Mouse (Mus musculus) heart, postnatal 0 days (tissue): ENCODE data around the gene Slc24a4. TPM values are rescaled to one million over a fixed set of nuclear protein-coding genes. Genes with fewer than 3 reads are reported as not detected.
A peak's percentile ranks its signal among the peaks of the same experiment; 100 is the strongest.

Source experiments
- ATAC-seq: fragments of 200-750 bp; cut with Nextera tagmentation; 2 replicates; pipeline ENCODE4 v1.8.0; 2017; ENCODE audit warnings: low read depth, moderate number of reproducible peaks, moderate library complexity; ENCODE audit not compliant: insufficient read depth
- DNase-seq: peaks from one replicate; pipeline ENCODE4 v3.0.0-alpha.2; 2016; ENCODE audit warnings: low spot score
- H3K27ac ChIP-seq: fragments of 300-500 bp; sonication (generic); 2 replicates; pipeline ENCODE4 v1.5.1; 2014; ENCODE audit warnings: low read depth, mild to moderate bottlenecking
- H3K27me3 ChIP-seq: fragments of 300-500 bp; sonication (generic); 2 replicates; pipeline ENCODE4 v1.6.1; 2014; ENCODE audit warnings: low read length, mixed read lengths; ENCODE audit not compliant: control insufficient read depth, insufficient read depth
- H3K36me3 ChIP-seq: fragments of 300-500 bp; sonication (generic); replicated peaks from 2 replicates; pipeline ENCODE4 v1.6.1; 2014; ENCODE audit warnings: low read length, mixed read lengths; ENCODE audit not compliant: control insufficient read depth, insufficient read depth
- H3K4me1 ChIP-seq: fragments of 300-500 bp; sonication (generic); 2 replicates; pipeline ENCODE4 v1.6.1; 2014; ENCODE audit warnings: antibody characterized with exemption; ENCODE audit not compliant: control insufficient read depth, insufficient read depth
- H3K4me2 ChIP-seq: fragments of 300-500 bp; sonication (generic); 2 replicates; pipeline ENCODE4 v1.6.1; 2014; ENCODE audit warnings: low read depth, mild to moderate bottlenecking, low read length, moderate library complexity
- H3K4me3 ChIP-seq: fragments of 300-500 bp; sonication (generic); 2 replicates; pipeline ENCODE4 v1.5.1; 2014; ENCODE audit warnings: low read depth, low read length
- H3K9ac ChIP-seq: fragments of 300-500 bp; sonication (generic); replicated peaks from 2 replicates; pipeline ENCODE4 v1.6.1; 2014; ENCODE audit warnings: low read depth, low read length, mixed read lengths
- H3K9me3 ChIP-seq: fragments of 300-500 bp; sonication (generic); replicated peaks from 2 replicates; pipeline ENCODE4 v1.6.1; 2016; ENCODE audit warnings: low read length; ENCODE audit not compliant: control insufficient read depth
- CTCF ChIP-seq: IDR thresholded peaks from 2 replicates; pipeline ENCODE4 v1.5.1; 2016; ENCODE audit warnings: antibody characterized with exemption, control low read depth, low read depth
- EP300 ChIP-seq: IDR thresholded peaks from 2 replicates; pipeline ENCODE4 v1.6.1; 2016; ENCODE audit warnings: antibody characterized with exemption, low read depth
- WGBS: fragments of 180-500 bp; shearing (Covaris S2); extraction: QIAGEN DNeasy Blood & Tissue Kit; methylation state at CpG from one replicate; pipeline ENCODE4 v1.1.7; 2014; 5-methylcytosine and 5-hydroxymethylcytosine counted together
- polyA plus RNA-seq: library from polyadenylated mRNA; unstranded; fragments of >200 nt; fragmentation: Nextera tagmentation; extraction: Ambion mirVana; gene quantifications from 2 replicates; pipeline ENCODE4 v1.2.1, GENCODE M21; 2015
- total RNA-seq: library from RNA; depleted of rRNA; stranded (reverse); fragments of >200 nt; gene quantifications from 2 replicates; pipeline ENCODE4 v1.2.3, GENCODE M21; 2014; ENCODE audit warnings: low replicate concordance

The Slc24a4 gene
- total and polyA plus RNA-seq, 2 experiments from 2014 or later: 0.99 to 2.2 TPM

GRCm38 (mm10) chr12:102166691-102167261 is 38.2 kb downstream of the Slc24a4 start:
- peak; percentile 57 for ATAC-seq
- no peak for TF ChIP-seq EP300
- no peak for TF ChIP-seq CTCF

GRCm38 (mm10) chr12:102167302-102167701 is 38.8 kb downstream of the Slc24a4 start:
- no peaks in the 10 kb centered on the region for H3K27me3 ChIP-seq
- H3K4me1 ChIP-seq: no peaks in the 10 kb centered on the region
- no peak overlapping the region for H3K4me3 ChIP-seq
- ATAC-seq (no peak), DNase-seq (no peak)
- H3K36me3 ChIP-seq: no peaks in the 10 kb centered on the region
- WGBS: 55% methylated on average over 5 of the region's 5 CpGs
- no peak for TF ChIP-seq EP300
- no peak for TF ChIP-seq CTCF
- peak overlapping the region; percentile 74 for H3K27ac ChIP-seq
- no peak overlapping the region for H3K4me2 ChIP-seq
- H3K9me3 ChIP-seq: no peaks in the 10 kb centered on the region
- no peak overlapping the region for H3K9ac ChIP-seq

More at GRCm38 (mm10) chr12:102166691-102167261, 38.2 kb downstream of the Slc24a4 start:
- no peaks in the 10 kb centered on the region for H3K9me3 ChIP-seq
- no peak overlapping the region for H3K4me3 ChIP-seq
- H3K27ac ChIP-seq: peak overlapping the region; percentile 74
- no peaks in the 10 kb centered on the region for H3K4me1 ChIP-seq
- no peaks in the 10 kb centered on the region for H3K27me3 ChIP-seq
- no peak overlapping the region for H3K4me2 ChIP-seq
- 53% methylated on average over 5 of the region's 5 CpGs for WGBS
- H3K9ac ChIP-seq: no peak overlapping the region
- no peaks in the 10 kb centered on the region for H3K36me3 ChIP-seq
- DNase-seq: peak; percentile 28

DNA sequence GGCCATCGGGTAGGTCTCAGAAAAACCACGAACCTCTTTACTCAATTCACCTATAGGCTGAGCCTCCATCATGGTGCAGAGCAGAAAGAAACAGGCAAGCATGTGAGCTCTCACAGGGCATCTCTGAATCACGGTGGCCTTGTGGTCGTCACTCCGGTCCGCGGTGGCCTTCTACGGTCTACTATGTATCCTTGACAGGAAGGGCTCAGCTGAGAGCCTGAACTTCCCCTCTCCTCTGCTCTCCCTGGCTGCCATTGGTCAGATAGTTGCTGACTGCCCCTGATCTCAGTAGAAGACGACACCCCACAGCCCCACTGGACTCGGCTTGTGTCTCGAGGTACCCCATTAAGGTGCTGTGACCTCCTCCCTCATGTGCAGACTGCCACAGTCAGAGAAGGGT is 44.2 kb downstream of the Slc24a4 start:
- DNase-seq (no peak), ATAC-seq (no peak)
- Histone ChIP-seq H3K36me3 (no peaks in the 10 kb centered on the region), H3K4me2 (no peak overlapping the region), H3K9ac (no peak overlapping the region), H3K27ac (no peak overlapping the region), H3K27me3 (no peaks in the 10 kb centered on the region), H3K4me1 (no peaks in the 10 kb centered on the region), H3K4me3 (no peak overlapping the region), H3K9me3 (no peaks in the 10 kb centered on the region)
- TF ChIP-seq CTCF: no peak
- TF ChIP-seq EP300: no peak
- WGBS: 81% methylated on average over 11 of the region's 11 CpGs

DNA sequence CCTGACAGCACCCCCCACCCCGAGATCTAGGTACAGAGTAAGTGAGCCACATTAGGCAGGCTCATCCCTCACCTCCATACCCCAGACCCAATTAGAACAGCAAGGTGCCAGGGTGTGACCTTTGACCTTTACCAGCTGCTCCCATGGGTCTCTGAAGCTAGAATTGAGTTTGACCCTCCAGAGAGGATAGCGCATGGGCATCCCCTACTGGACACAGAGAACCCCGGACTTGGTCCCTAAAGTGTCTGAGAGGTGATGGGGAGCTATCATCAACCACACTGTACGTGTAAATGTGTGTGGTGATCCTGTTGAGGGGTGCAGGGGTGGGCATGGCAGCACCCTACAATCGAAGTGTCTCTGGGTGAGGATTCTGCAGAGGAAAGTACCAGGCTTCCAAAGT is 44.8 kb downstream of the Slc24a4 start:
- 81% methylated on average over 5 of the region's 5 CpGs for WGBS
- H3K4me3 ChIP-seq: no peak overlapping the region
- H3K27ac ChIP-seq: no peak overlapping the region
- no peaks in the 10 kb centered on the region for H3K36me3 ChIP-seq
- no peak overlapping the region for H3K4me2 ChIP-seq
- TF ChIP-seq EP300: no peak
- peak; percentile 40 for TF ChIP-seq CTCF
- H3K9ac ChIP-seq: no peak overlapping the region
- DNase-seq (no peak), ATAC-seq (no peak)
- no peaks in the 10 kb centered on the region for H3K4me1 ChIP-seq
- no peaks in the 10 kb centered on the region for H3K27me3 ChIP-seq
- H3K9me3 ChIP-seq: no peaks in the 10 kb centered on the region

DNA sequence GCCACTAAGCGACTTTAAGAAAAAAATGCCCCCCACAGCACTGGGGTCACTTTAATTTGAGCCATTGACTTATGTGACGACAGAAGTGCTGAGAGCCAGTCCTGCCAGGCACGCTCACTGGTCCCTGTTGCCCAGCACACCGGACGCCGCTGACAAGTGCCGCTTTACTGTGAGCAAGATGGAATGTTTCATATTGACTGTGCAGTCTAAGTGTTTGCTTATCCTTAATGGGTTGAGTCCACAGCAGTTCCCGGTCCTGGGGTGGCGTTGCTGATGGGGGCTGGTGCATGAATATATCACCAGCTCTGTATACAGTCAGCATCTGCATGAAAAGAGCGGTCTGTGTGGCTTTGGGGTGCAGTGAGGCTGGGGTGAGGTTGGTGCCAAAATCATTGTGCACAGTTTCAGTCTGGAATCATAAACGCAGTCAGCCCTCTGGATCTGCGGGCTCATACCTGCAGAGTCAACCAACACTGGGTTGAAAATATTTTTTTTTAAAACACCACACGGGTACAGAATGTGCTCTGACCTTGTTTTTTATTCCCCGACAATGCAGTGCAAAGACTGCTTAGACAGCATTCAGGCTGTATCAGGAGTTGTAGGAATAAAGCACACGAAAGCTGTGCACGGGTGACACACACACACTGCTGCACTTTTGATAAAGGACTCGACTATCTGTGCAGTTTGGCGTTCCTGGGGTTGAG is 52.0 kb downstream of the Slc24a4 start:
- no peak overlapping the region for H3K4me3 ChIP-seq
- no peak overlapping the region for H3K4me2 ChIP-seq
- H3K27ac ChIP-seq: no peak overlapping the region
- H3K27me3 ChIP-seq: no peaks in the 10 kb centered on the region
- no peak overlapping the region for H3K9ac ChIP-seq
- no peak for TF ChIP-seq CTCF
- TF ChIP-seq EP300: no peak
- no peaks in the 10 kb centered on the region for H3K4me1 ChIP-seq
- H3K36me3 ChIP-seq: no peaks in the 10 kb centered on the region
- H3K9me3 ChIP-seq: no peaks in the 10 kb centered on the region
- DNase-seq (no peak), ATAC-seq (no peak)
- WGBS: 56% methylated on average over 18 of the region's 18 CpGs

DNA sequence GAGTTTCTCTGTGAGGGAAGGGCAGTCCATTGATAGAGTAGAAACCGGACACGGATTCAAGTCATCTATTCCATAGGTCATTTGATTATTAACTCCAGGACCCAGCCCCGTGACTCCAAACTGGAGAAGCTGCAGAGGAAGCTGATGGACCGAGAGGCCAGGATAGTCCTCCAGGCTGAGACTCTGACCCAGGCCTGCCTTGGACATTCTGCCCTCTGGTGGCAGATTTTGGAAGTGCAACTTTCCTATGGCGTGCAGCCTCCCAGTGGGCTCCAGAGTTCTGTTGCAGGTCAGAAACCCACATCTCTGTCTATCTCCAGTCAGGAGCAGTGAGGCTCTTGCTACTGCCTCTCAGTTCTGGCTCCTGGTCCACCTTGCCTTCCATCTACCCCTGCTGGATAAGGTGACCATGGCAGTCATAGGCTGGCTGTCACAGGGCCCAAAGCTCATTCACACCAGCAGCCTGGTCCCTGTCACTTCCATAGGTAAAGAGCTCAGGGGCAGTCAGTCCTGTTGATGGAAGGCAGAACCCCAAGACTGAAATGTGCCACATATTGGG is 53.3 kb downstream of the Slc24a4 start:
- peak; percentile 74 for TF ChIP-seq CTCF
- TF ChIP-seq EP300: no peak
- Histone ChIP-seq H3K4me3 (no peak overlapping the region), H3K9me3 (no peaks in the 10 kb centered on the region), H3K4me2 (no peak overlapping the region), H3K27me3 (no peaks in the 10 kb centered on the region), H3K36me3 (no peaks in the 10 kb centered on the region), H3K27ac (no peak overlapping the region), H3K4me1 (no peaks in the 10 kb centered on the region), H3K9ac (no peak overlapping the region)
- peak; percentile 33; the same call in 1 of the 2 replicates for ATAC-seq
- WGBS: 41% methylated on average over 5 of the region's 5 CpGs
- peak; percentile 31 for DNase-seq
